In the genomic region with DNA sequence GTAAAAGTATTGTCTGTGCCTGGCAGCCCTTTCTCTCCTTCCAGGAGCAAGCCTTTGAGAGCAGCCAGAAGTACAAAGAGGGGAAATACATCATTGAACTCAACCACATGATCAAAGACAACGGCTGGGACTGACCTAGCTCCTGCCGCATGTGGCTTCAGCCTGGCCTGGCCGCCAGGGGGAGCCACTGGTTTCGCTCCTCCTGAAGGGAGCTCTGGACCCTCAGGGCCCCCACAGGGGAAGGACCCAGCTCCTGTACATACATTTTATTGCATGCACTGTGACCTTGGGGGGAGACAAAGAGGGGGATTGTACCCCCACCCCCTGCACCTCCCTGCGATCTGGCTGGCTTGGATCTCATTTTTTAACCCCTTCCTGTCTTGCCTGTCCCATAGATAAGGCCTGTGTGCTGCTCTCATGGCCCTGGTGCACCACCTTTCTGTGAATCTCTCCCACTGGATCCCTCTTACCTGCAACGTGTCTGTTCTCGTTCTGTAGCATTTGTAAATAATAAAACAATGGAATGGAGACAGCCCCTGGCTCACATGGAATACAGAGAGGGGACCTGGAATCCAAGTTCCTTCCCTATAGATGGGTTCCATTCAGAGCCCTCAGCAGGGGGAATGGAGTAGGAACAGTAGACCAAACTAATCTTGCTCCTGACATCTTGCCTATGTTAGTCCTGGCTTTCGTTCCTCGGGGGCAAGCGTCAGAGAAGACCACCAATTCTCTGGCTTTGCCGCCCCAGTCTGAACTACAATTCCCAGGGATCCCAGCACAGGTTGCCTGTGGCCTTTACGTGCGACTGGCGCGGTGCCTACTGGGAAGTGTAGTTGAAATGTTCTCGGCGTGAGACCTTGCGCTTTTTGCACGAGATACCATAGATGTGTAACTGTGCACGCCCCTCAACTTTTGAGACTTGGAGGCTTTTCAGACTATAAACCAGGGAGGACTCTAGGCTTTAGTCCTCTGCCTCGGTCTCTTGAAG, we compare ENCODE assay signal across 8 mouse cellular contexts. TPM values are rescaled to one million over a fixed set of nuclear protein-coding genes. Genes with fewer than 3 reads are reported as not detected.
DNase-seq lines count a peak whose midpoint lies in the region; ATAC-seq and TF ChIP-seq lines count a peak whose summit lies in the region.

No protein-coding gene starts in this region.

- peaks cover 2% of the 10 kb centered on the region for H3K36me3 ChIP-seq in forebrain, embryonic 11.5 days (ENCODE audit: control insufficient read depth, insufficient read depth, low read length)
- H3K36me3 ChIP-seq in heart, postnatal 0 days (replicated peaks; ENCODE audit: control insufficient read depth, insufficient read depth, low read length), result peaks cover 18% of the 10 kb centered on the region; the same call in 1 of the 2 replicates
- peaks cover 26% of the 10 kb centered on the region for H3K36me3 ChIP-seq in lung, embryonic 14.5 days (ENCODE audit: insufficient read depth)

- peak; percentile 87 for TF ChIP-seq CTCF in heart, postnatal 0 days (IDR thresholded peaks at IDR 0.05; ENCODE audit: low read depth)
- TF ChIP-seq CTCF in lung, embryonic 14.5 days (IDR thresholded peaks at IDR 0.05; ENCODE audit: low read depth), result peak; percentile 96

- under 1% methylated on average over 21 of the region's 21 CpGs for WGBS in forebrain, embryonic 11.5 days
- 3% methylated on average over 21 of the region's 21 CpGs for WGBS in heart, postnatal 0 days
- WGBS in lung, embryonic 14.5 days, result 1% methylated on average over 20 of the region's 21 CpGs

- H3K4me3 ChIP-seq in brown adipose tissue, adult 24 weeks (ENCODE audit: insufficient read depth, low read depth, low read length), result peak overlapping the region; percentile 58
- H3K4me3 ChIP-seq in forebrain, embryonic 11.5 days (ENCODE audit: low read depth, low read length), result peak overlapping the region; percentile 36
- peak overlapping the region; percentile 52 for H3K4me3 ChIP-seq in heart, postnatal 0 days (ENCODE audit: low read depth, low read length)
- H3K4me3 ChIP-seq in lung, embryonic 14.5 days (ENCODE audit: low read depth, low read length), result peak overlapping the region; percentile 37

- DNase-seq in ES-CJ7 (ENCODE audit: low read depth, low spot score), result peak; percentile 85
- DNase-seq in forebrain, embryonic 11.5 days (ENCODE audit: low spot score), result peak; percentile 96
- DNase-seq in heart, postnatal 0 days (ENCODE audit: low spot score), result peak; percentile 85
- DNase-seq in kidney, postnatal 36 days, result peak; percentile 90 to 94
- peak; percentile 96 for DNase-seq in lung, embryonic 14.5 days
- peak; percentile 81 to 94 for DNase-seq in thymus, postnatal 10 days (ENCODE audit: low spot score in 2 of 2)

- peaks cover 15% of the 10 kb centered on the region for H3K4me1 ChIP-seq in brown adipose tissue, adult 24 weeks (ENCODE audit: control insufficient read depth, insufficient read depth, insufficient read length, low read length)
- H3K4me1 ChIP-seq in forebrain, embryonic 11.5 days (replicated peaks; ENCODE audit: control insufficient read depth, insufficient read depth, low read length), result peaks cover 24% of the 10 kb centered on the region
- peaks cover 24% of the 10 kb centered on the region; the same call in 1 of the 2 replicates for H3K4me1 ChIP-seq in heart, postnatal 0 days (ENCODE audit: control insufficient read depth, insufficient read depth)
- H3K4me1 ChIP-seq in lung, embryonic 14.5 days (ENCODE audit: insufficient read depth), result peaks cover 27% of the 10 kb centered on the region

- no peaks in the 10 kb centered on the region for H3K9me3 ChIP-seq in forebrain, embryonic 11.5 days (ENCODE audit: control insufficient read depth, low read length)
- no peaks in the 10 kb centered on the region for H3K9me3 ChIP-seq in heart, postnatal 0 days (replicated peaks; ENCODE audit: control insufficient read depth, low read length)
- H3K9me3 ChIP-seq in lung, embryonic 14.5 days (ENCODE audit: low read depth, low read length), result no peaks in the 10 kb centered on the region

- H3K27ac ChIP-seq in brown adipose tissue, adult 24 weeks (replicated peaks; ENCODE audit: low read depth, low read length), result peak overlapping the region; percentile 58
- H3K27ac ChIP-seq in forebrain, embryonic 11.5 days (ENCODE audit: low read depth, low read length), result peak overlapping the region; percentile 69
- peak overlapping the region; percentile 46 for H3K27ac ChIP-seq in heart, postnatal 0 days (ENCODE audit: low read depth)
- peak overlapping the region; percentile 85 for H3K27ac ChIP-seq in lung, embryonic 14.5 days (ENCODE audit: low read depth)

- H3K4me2 ChIP-seq in forebrain, embryonic 11.5 days (ENCODE audit: low read depth, low read length, severe bottlenecking), result peak overlapping the region; percentile 83
- H3K4me2 ChIP-seq in heart, postnatal 0 days (ENCODE audit: low read depth, low read length), result peak overlapping the region; percentile 91
- peak overlapping the region; percentile 74 for H3K4me2 ChIP-seq in lung, embryonic 14.5 days

- ATAC-seq in forebrain, embryonic 11.5 days (replicated peaks; ENCODE audit: low FRiP score), result peak; percentile 68
- ATAC-seq in heart, postnatal 0 days (ENCODE audit: insufficient read depth, low read depth), result peak; percentile 66
- ATAC-seq in lung, embryonic 14.5 days (ENCODE audit: insufficient read depth), result peak; percentile 72
- peak; percentile 35 for ATAC-seq in neutrophil, adult 5-6 weeks (ENCODE audit: extremely low read depth, insufficient number of reproducible peaks, low FRiP score, poor library complexity, severe bottlenecking)

- 0 out of 2 replicates have a peak, but pooled peaks have one; percentile 49 for TF ChIP-seq EP300 in heart, postnatal 0 days (IDR thresholded peaks at IDR 0.05; ENCODE audit: low read depth)

- H3K9ac ChIP-seq in forebrain, embryonic 11.5 days (ENCODE audit: low read length), result peak overlapping the region; percentile 57
- peak overlapping the region; percentile 50 for H3K9ac ChIP-seq in heart, postnatal 0 days (replicated peaks; ENCODE audit: low read depth, low read length)
- H3K9ac ChIP-seq in lung, embryonic 14.5 days, result peak overlapping the region; percentile 58

- H3K27me3 ChIP-seq in forebrain, embryonic 11.5 days (ENCODE audit: control insufficient read depth, insufficient read depth, low read length), result no peaks in the 10 kb centered on the region
- no peaks in the 10 kb centered on the region for H3K27me3 ChIP-seq in heart, postnatal 0 days (ENCODE audit: control insufficient read depth, insufficient read depth, low read length)
- H3K27me3 ChIP-seq in lung, embryonic 14.5 days (ENCODE audit: insufficient read depth, low read length), result no peaks in the 10 kb centered on the region

RNA-seq across cellular contexts. Expression of gene Tbx6, which starts 1.0 kb away (rescaled TPM):
- not detected in 2 replicates for polyA plus RNA-seq in brown adipose tissue, adult 24 weeks (2012; ENCODE audit: insufficient read depth, insufficient read length, missing spikeins)
- polyA plus RNA-seq in forebrain, embryonic 11.5 days (2014; fragmentation: Nextera tagmentation; extraction: Ambion mirVana), result 0.28 and 0.61 TPM in 2 replicates
- 0.23 and 1.3 TPM in 2 replicates for total RNA-seq in heart, postnatal 0 days (2014; rRNA removed; ENCODE audit: low replicate concordance)
- 0.07 TPM in 1 of 2 replicates, not detected in the other for polyA plus RNA-seq in heart, postnatal 0 days (2015; fragmentation: Nextera tagmentation; extraction: Ambion mirVana)
- polyA plus RNA-seq in lung, embryonic 14.5 days (2014; fragmentation: Nextera tagmentation; extraction: Ambion mirVana), result 0.28 TPM in 1 of 2 replicates, not detected in the other
- total RNA-seq in neutrophil, adult 5-6 weeks (2017), result 14.4 and 19.8 TPM in 2 replicates

RNA-seq across cellular contexts. Expression of gene Ypel3, which starts 3.5 kb away (rescaled TPM):
- polyA plus RNA-seq in brown adipose tissue, adult 24 weeks (2012; ENCODE audit: insufficient read depth, insufficient read length, missing spikeins), result 156 and 157 TPM in 2 replicates
- polyA plus RNA-seq in forebrain, embryonic 11.5 days (2014; fragmentation: Nextera tagmentation; extraction: Ambion mirVana), result 63.9 and 80.5 TPM in 2 replicates
- 88.9 and 146 TPM in 2 replicates for total RNA-seq in heart, postnatal 0 days (2014; rRNA removed; ENCODE audit: low replicate concordance)
- polyA plus RNA-seq in heart, postnatal 0 days (2015; fragmentation: Nextera tagmentation; extraction: Ambion mirVana), result 84.1 and 111 TPM in 2 replicates
- polyA plus RNA-seq in lung, embryonic 14.5 days (2014; fragmentation: Nextera tagmentation; extraction: Ambion mirVana), result 87.8 and 91.2 TPM in 2 replicates
- 367 and 379 TPM in 2 replicates for total RNA-seq in neutrophil, adult 5-6 weeks (2017)

RNA-seq across cellular contexts. Expression of gene Ppp4c, which starts 12.0 kb away (rescaled TPM):
- polyA plus RNA-seq in brown adipose tissue, adult 24 weeks (2012; ENCODE audit: insufficient read depth, insufficient read length, missing spikeins), result 46.4 and 53.3 TPM in 2 replicates
- 348 and 392 TPM in 2 replicates for polyA plus RNA-seq in forebrain, embryonic 11.5 days (2014; fragmentation: Nextera tagmentation; extraction: Ambion mirVana)
- 93.7 and 118 TPM in 2 replicates for total RNA-seq in heart, postnatal 0 days (2014; rRNA removed; ENCODE audit: low replicate concordance)
- 75.8 and 77.4 TPM in 2 replicates for polyA plus RNA-seq in heart, postnatal 0 days (2015; fragmentation: Nextera tagmentation; extraction: Ambion mirVana)
- 278 and 300 TPM in 2 replicates for polyA plus RNA-seq in lung, embryonic 14.5 days (2014; fragmentation: Nextera tagmentation; extraction: Ambion mirVana)
- total RNA-seq in neutrophil, adult 5-6 weeks (2017), result 210 and 221 TPM in 2 replicates

RNA-seq across cellular contexts. Expression of gene Gdpd3, which starts 14.1 kb away (rescaled TPM):
- not detected in 2 replicates for polyA plus RNA-seq in brown adipose tissue, adult 24 weeks (2012; ENCODE audit: insufficient read depth, insufficient read length, missing spikeins)
- 1.5 and 1.9 TPM in 2 replicates for polyA plus RNA-seq in forebrain, embryonic 11.5 days (2014; fragmentation: Nextera tagmentation; extraction: Ambion mirVana)
- 7.3 and 7.9 TPM in 2 replicates for total RNA-seq in heart, postnatal 0 days (2014; rRNA removed; ENCODE audit: low replicate concordance)
- 0.69 and 0.77 TPM in 2 replicates for polyA plus RNA-seq in heart, postnatal 0 days (2015; fragmentation: Nextera tagmentation; extraction: Ambion mirVana)
- 3.3 and 3.4 TPM in 2 replicates for polyA plus RNA-seq in lung, embryonic 14.5 days (2014; fragmentation: Nextera tagmentation; extraction: Ambion mirVana)
- total RNA-seq in neutrophil, adult 5-6 weeks (2017), result 25.8 and 26.5 TPM in 2 replicates

RNA-seq across cellular contexts. Expression of gene Fam57b, which starts 17.2 kb away (rescaled TPM):
- 50.7 and 63.7 TPM in 2 replicates for polyA plus RNA-seq in brown adipose tissue, adult 24 weeks (2012; ENCODE audit: insufficient read depth, insufficient read length, missing spikeins)
- polyA plus RNA-seq in forebrain, embryonic 11.5 days (2014; fragmentation: Nextera tagmentation; extraction: Ambion mirVana), result 10.2 and 10.6 TPM in 2 replicates
- total RNA-seq in heart, postnatal 0 days (2014; rRNA removed; ENCODE audit: low replicate concordance), result 0.99 and 2.9 TPM in 2 replicates
- 2.6 and 3.0 TPM in 2 replicates for polyA plus RNA-seq in heart, postnatal 0 days (2015; fragmentation: Nextera tagmentation; extraction: Ambion mirVana)
- polyA plus RNA-seq in lung, embryonic 14.5 days (2014; fragmentation: Nextera tagmentation; extraction: Ambion mirVana), result 0.17 and 0.88 TPM in 2 replicates
- total RNA-seq in neutrophil, adult 5-6 weeks (2017), result not detected in 2 replicates

Comparison
In these comparisons a context has a peak if more than half of its experiments do, and no peak if none do; other contexts are left out.
1. Peak in every context shown above with its lines: DNase-seq, ATAC-seq, H3K4me3 ChIP-seq and H3K27ac ChIP-seq.